8 mouse cellular contexts compared by ENCODE assay signal in the genomic region with DNA sequence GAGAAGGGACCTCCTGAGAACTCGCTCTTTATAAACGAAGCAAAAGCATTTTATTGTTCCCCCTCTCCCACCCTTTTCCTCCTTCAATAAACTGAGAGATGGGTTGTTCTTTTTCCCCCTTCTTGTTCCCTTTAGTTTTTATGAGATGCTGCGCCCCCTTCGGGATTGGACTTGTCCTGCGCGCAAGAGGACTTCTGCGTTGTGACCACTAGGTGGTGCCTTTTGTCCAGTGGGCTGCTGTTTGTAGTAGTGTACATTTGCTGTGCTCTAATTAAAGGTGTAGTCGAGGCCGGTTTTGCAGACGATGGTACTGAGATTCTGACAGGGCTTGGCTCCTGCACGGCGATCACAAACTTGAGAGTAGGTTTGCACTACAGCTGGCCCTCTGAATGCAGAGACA. TPM values are rescaled to one million over a fixed set of nuclear protein-coding genes. Genes with fewer than 3 reads are reported as not detected.
DNase-seq lines count a peak whose midpoint lies in the region; ATAC-seq and TF ChIP-seq lines count a peak whose summit lies in the region.

No protein-coding gene starts in this region.

- whole genome bisulfite sequencing in embryonic facial prominence, embryonic 12.5 days, result 11% methylated on average over 12 of the region's 12 CpGs
- WGBS in heart, embryonic 12.5 days, result 7% methylated on average over 12 of the region's 12 CpGs
- WGBS in kidney, embryonic 16.5 days, result 8% methylated on average over 12 of the region's 12 CpGs
- 4% methylated on average over 12 of the region's 12 CpGs for WGBS in liver, embryonic 13.5 days (ENCODE audit: insufficient replicate concordance)
- WGBS in neural tube, embryonic 14.5 days, result 8% methylated on average over 12 of the region's 12 CpGs

- no peaks in the 10 kb centered on the region for H3K27me3 ChIP-seq in C2C12 (ENCODE audit: control insufficient read depth, insufficient read depth, insufficient read length)
- no peaks in the 10 kb centered on the region for H3K27me3 ChIP-seq in embryonic facial prominence, embryonic 12.5 days
- no peaks in the 10 kb centered on the region for H3K27me3 ChIP-seq in heart, embryonic 12.5 days (replicated peaks)
- no peaks in the 10 kb centered on the region for H3K27me3 ChIP-seq in kidney, embryonic 16.5 days (ENCODE audit: insufficient read depth, low read length)
- H3K27me3 ChIP-seq in liver, embryonic 13.5 days, result no peaks in the 10 kb centered on the region
- H3K27me3 ChIP-seq in neural tube, embryonic 14.5 days (ENCODE audit: control insufficient read depth, insufficient read depth, low read length), result no peaks in the 10 kb centered on the region

- H3K79me3 ChIP-seq in C2C12 (ENCODE audit: low read depth), result peaks cover 18% of the 10 kb centered on the region

- DNase-seq in adrenal gland, adult 2 months, result peak; percentile 82
- peak; percentile 70 for DNase-seq in liver, embryonic 13.5 days
- peak; percentile 87 for DNase-seq in testis, postnatal 10 days (ENCODE audit: low spot score)

- peak overlapping the region; percentile 99 for H3K4me2 ChIP-seq in embryonic facial prominence, embryonic 12.5 days (replicated peaks)
- peak overlapping the region; percentile 99 for H3K4me2 ChIP-seq in heart, embryonic 12.5 days
- H3K4me2 ChIP-seq in kidney, embryonic 16.5 days (replicated peaks; ENCODE audit: low read depth, low read length), result peak overlapping the region; percentile 98
- peak overlapping the region; percentile 99 for H3K4me2 ChIP-seq in liver, embryonic 13.5 days
- peak overlapping the region; percentile 20; the same call in 1 of the 2 replicates for H3K4me2 ChIP-seq in neural tube, embryonic 14.5 days (ENCODE audit: low read depth, low read length)

- H3K79me2 ChIP-seq in C2C12 (ENCODE audit: control insufficient read depth, insufficient read depth), result peaks cover 33% of the 10 kb centered on the region

- TF ChIP-seq CTCF in C2C12 (IDR thresholded peaks at IDR 0.05; ENCODE audit: control insufficient read depth, insufficient read depth, insufficient read length), result peak; percentile 95

- no peak overlapping the region for H3K4me3 ChIP-seq in C2C12 (ENCODE audit: insufficient read depth, poor library complexity, severe bottlenecking)
- H3K4me3 ChIP-seq in embryonic facial prominence, embryonic 12.5 days, result 0 out of 2 replicates have a peak overlapping the region, but pooled peaks have one; percentile 3
- H3K4me3 ChIP-seq in heart, embryonic 12.5 days, result no peak overlapping the region
- peak overlapping the region; percentile 5; the same call in 1 of the 2 replicates for H3K4me3 ChIP-seq in kidney, embryonic 16.5 days (ENCODE audit: low read length)
- peak overlapping the region; percentile 84 for H3K4me3 ChIP-seq in liver, embryonic 13.5 days (replicated peaks)
- no peak overlapping the region for H3K4me3 ChIP-seq in neural tube, embryonic 14.5 days (ENCODE audit: low read depth, low read length)

- no peak overlapping the region for H3ac ChIP-seq in C2C12 (ENCODE audit: control insufficient read depth, insufficient read length, low read depth)

- peaks cover 40% of the 10 kb centered on the region for H3K4me1 ChIP-seq in embryonic facial prominence, embryonic 12.5 days
- peaks cover 39% of the 10 kb centered on the region for H3K4me1 ChIP-seq in heart, embryonic 12.5 days (replicated peaks)
- H3K4me1 ChIP-seq in kidney, embryonic 16.5 days (ENCODE audit: insufficient read depth, low read length), result peaks cover 46% of the 10 kb centered on the region
- H3K4me1 ChIP-seq in liver, embryonic 13.5 days (replicated peaks), result peaks cover 72% of the 10 kb centered on the region
- H3K4me1 ChIP-seq in neural tube, embryonic 14.5 days (ENCODE audit: control insufficient read depth, insufficient read depth, low read length), result peaks cover 24% of the 10 kb centered on the region

- H3K9ac ChIP-seq in embryonic facial prominence, embryonic 12.5 days, result no peak overlapping the region
- 0 out of 2 replicates have a peak overlapping the region, but pooled peaks have one; percentile 43 for H3K9ac ChIP-seq in heart, embryonic 12.5 days
- peak overlapping the region; percentile 28; the same call in 1 of the 2 replicates for H3K9ac ChIP-seq in kidney, embryonic 16.5 days (replicated peaks; ENCODE audit: low read length)
- 0 out of 2 replicates have a peak overlapping the region, but pooled peaks have one; percentile 9 for H3K9ac ChIP-seq in liver, embryonic 13.5 days
- no peak overlapping the region for H3K9ac ChIP-seq in neural tube, embryonic 14.5 days (replicated peaks; ENCODE audit: low read depth, low read length)

- no peak for ATAC-seq in embryonic facial prominence, embryonic 12.5 days (ENCODE audit: insufficient number of reproducible peaks, insufficient read depth, low FRiP score, low TSS enrichment)
- no peak for ATAC-seq in heart, embryonic 12.5 days (ENCODE audit: insufficient number of reproducible peaks, low FRiP score)
- no peak for ATAC-seq in kidney, embryonic 16.5 days (ENCODE audit: low FRiP score, low TSS enrichment)
- ATAC-seq in liver, embryonic 13.5 days (ENCODE audit: low read depth), result no peak
- ATAC-seq in neural tube, embryonic 14.5 days (ENCODE audit: low read depth), result no peak; the same call in 1 of the 2 replicates

- no peaks in the 10 kb centered on the region for H3K9me3 ChIP-seq in embryonic facial prominence, embryonic 12.5 days
- H3K9me3 ChIP-seq in heart, embryonic 12.5 days (replicated peaks), result no peaks in the 10 kb centered on the region
- H3K9me3 ChIP-seq in kidney, embryonic 16.5 days (ENCODE audit: low read length), result no peaks in the 10 kb centered on the region
- H3K9me3 ChIP-seq in liver, embryonic 13.5 days (replicated peaks), result no peaks in the 10 kb centered on the region
- no peaks in the 10 kb centered on the region for H3K9me3 ChIP-seq in neural tube, embryonic 14.5 days (ENCODE audit: control insufficient read depth, low read length)

- H3K36me3 ChIP-seq in C2C12 (ENCODE audit: control insufficient read depth, insufficient read depth), result peaks cover 4% of the 10 kb centered on the region
- peaks cover 31% of the 10 kb centered on the region for H3K36me3 ChIP-seq in embryonic facial prominence, embryonic 12.5 days
- H3K36me3 ChIP-seq in heart, embryonic 12.5 days, result peaks cover 20% of the 10 kb centered on the region
- H3K36me3 ChIP-seq in kidney, embryonic 16.5 days (ENCODE audit: insufficient read depth, low read length), result peaks cover 16% of the 10 kb centered on the region
- H3K36me3 ChIP-seq in liver, embryonic 13.5 days, result peaks cover 18% of the 10 kb centered on the region
- H3K36me3 ChIP-seq in neural tube, embryonic 14.5 days (ENCODE audit: control insufficient read depth, insufficient read depth, low read length), result peaks cover 11% of the 10 kb centered on the region

- no peak overlapping the region for H3K27ac ChIP-seq in embryonic facial prominence, embryonic 12.5 days
- no peak overlapping the region for H3K27ac ChIP-seq in heart, embryonic 12.5 days (ENCODE audit: poor library complexity, severe bottlenecking)
- H3K27ac ChIP-seq in kidney, embryonic 16.5 days (ENCODE audit: low read length), result peak overlapping the region; percentile 25; the same call in 1 of the 2 replicates
- peak overlapping the region; percentile 48; the same call in 1 of the 2 replicates for H3K27ac ChIP-seq in liver, embryonic 13.5 days
- H3K27ac ChIP-seq in neural tube, embryonic 14.5 days (ENCODE audit: low read depth, low read length), result no peak overlapping the region

RNA-seq across cellular contexts. Expression of gene Irf2bp1, which starts 2.6 kb away (rescaled TPM):
- 39.4 TPM for polyA plus RNA-seq in C2C12 (2012; fragmentation: generic; extraction: Trizol)
- total RNA-seq in adrenal gland, adult 2 months (2021), result 10 to 100 TPM; 36.8 to 44.3 TPM
- 74.8 and 78.3 TPM in 2 replicates for polyA plus RNA-seq in adrenal gland, adult 2 months (2012; rRNA removed)
- 47.1 and 48.6 TPM in 2 replicates for polyA plus RNA-seq in embryonic facial prominence, embryonic 12.5 days (2016; fragmentation: Nextera tagmentation; extraction: Ambion mirVana)
- 21.3 and 22.8 TPM in 2 replicates for polyA plus RNA-seq in heart, embryonic 12.5 days (2016; fragmentation: Nextera tagmentation; extraction: Ambion mirVana)
- 21.4 and 23.5 TPM in 2 replicates for polyA plus RNA-seq in kidney, embryonic 16.5 days (2015; fragmentation: Nextera tagmentation; extraction: Ambion mirVana)
- polyA plus RNA-seq in liver, embryonic 13.5 days (2015; fragmentation: Nextera tagmentation; extraction: Ambion mirVana), result 9.2 and 9.3 TPM in 2 replicates
- polyA plus RNA-seq in neural tube, embryonic 14.5 days (2014; fragmentation: Nextera tagmentation; extraction: Ambion mirVana), result 29.7 and 30.3 TPM in 2 replicates

RNA-seq across cellular contexts. Expression of gene Mypop, which starts 15.4 kb away (rescaled TPM):
- 17.8 TPM for polyA plus RNA-seq in C2C12 (2012; fragmentation: generic; extraction: Trizol)
- 10 to 100 TPM in 1 of 2 experiments, 1 to 10 TPM in 1; 8.9 to 16.8 TPM for total RNA-seq in adrenal gland, adult 2 months (2021)
- 36.5 and 39.8 TPM in 2 replicates for polyA plus RNA-seq in adrenal gland, adult 2 months (2012; rRNA removed)
- polyA plus RNA-seq in embryonic facial prominence, embryonic 12.5 days (2016; fragmentation: Nextera tagmentation; extraction: Ambion mirVana), result 7.7 and 9.8 TPM in 2 replicates
- 2.7 and 3.0 TPM in 2 replicates for polyA plus RNA-seq in heart, embryonic 12.5 days (2016; fragmentation: Nextera tagmentation; extraction: Ambion mirVana)
- 3.3 and 4.0 TPM in 2 replicates for polyA plus RNA-seq in kidney, embryonic 16.5 days (2015; fragmentation: Nextera tagmentation; extraction: Ambion mirVana)
- 0.37 and 0.82 TPM in 2 replicates for polyA plus RNA-seq in liver, embryonic 13.5 days (2015; fragmentation: Nextera tagmentation; extraction: Ambion mirVana)
- polyA plus RNA-seq in neural tube, embryonic 14.5 days (2014; fragmentation: Nextera tagmentation; extraction: Ambion mirVana), result 6.0 and 6.9 TPM in 2 replicates

RNA-seq across cellular contexts. Expression of gene Foxa3, which starts 16.9 kb away (rescaled TPM):
- 0.07 TPM for polyA plus RNA-seq in C2C12 (2012; fragmentation: generic; extraction: Trizol)
- not detected for total RNA-seq in adrenal gland, adult 2 months (2021)
- 0.08 and 0.24 TPM in 2 replicates for polyA plus RNA-seq in adrenal gland, adult 2 months (2012; rRNA removed)
- 0.13 and 0.18 TPM in 2 replicates for polyA plus RNA-seq in embryonic facial prominence, embryonic 12.5 days (2016; fragmentation: Nextera tagmentation; extraction: Ambion mirVana)
- polyA plus RNA-seq in heart, embryonic 12.5 days (2016; fragmentation: Nextera tagmentation; extraction: Ambion mirVana), result 0.37 TPM in 1 of 2 replicates, not detected in the other
- polyA plus RNA-seq in kidney, embryonic 16.5 days (2015; fragmentation: Nextera tagmentation; extraction: Ambion mirVana), result 0.35 and 0.75 TPM in 2 replicates
- 25.6 and 29.4 TPM in 2 replicates for polyA plus RNA-seq in liver, embryonic 13.5 days (2015; fragmentation: Nextera tagmentation; extraction: Ambion mirVana)
- polyA plus RNA-seq in neural tube, embryonic 14.5 days (2014; fragmentation: Nextera tagmentation; extraction: Ambion mirVana), result not detected in 2 replicates

RNA-seq across cellular contexts. Expression of gene Sympk, which starts 17.7 kb away (rescaled TPM):
- polyA plus RNA-seq in C2C12 (2012; fragmentation: generic; extraction: Trizol), result 84.8 TPM
- total RNA-seq in adrenal gland, adult 2 months (2021), result 100 to 1,000 TPM in 1 of 2 experiments, 10 to 100 TPM in 1; 94.4 to 103 TPM
- polyA plus RNA-seq in adrenal gland, adult 2 months (2012; rRNA removed), result 123 and 159 TPM in 2 replicates
- polyA plus RNA-seq in embryonic facial prominence, embryonic 12.5 days (2016; fragmentation: Nextera tagmentation; extraction: Ambion mirVana), result 51.8 and 56.5 TPM in 2 replicates
- polyA plus RNA-seq in heart, embryonic 12.5 days (2016; fragmentation: Nextera tagmentation; extraction: Ambion mirVana), result 33.2 TPM in 2 replicates
- 34.0 and 35.6 TPM in 2 replicates for polyA plus RNA-seq in kidney, embryonic 16.5 days (2015; fragmentation: Nextera tagmentation; extraction: Ambion mirVana)
- polyA plus RNA-seq in liver, embryonic 13.5 days (2015; fragmentation: Nextera tagmentation; extraction: Ambion mirVana), result 15.0 and 17.4 TPM in 2 replicates
- 16.8 and 16.9 TPM in 2 replicates for polyA plus RNA-seq in neural tube, embryonic 14.5 days (2014; fragmentation: Nextera tagmentation; extraction: Ambion mirVana)

RNA-seq across cellular contexts. Expression of gene Nanos2, which starts 19.3 kb away (rescaled TPM):
- polyA plus RNA-seq in C2C12 (2012; fragmentation: generic; extraction: Trizol), result not detected
- total RNA-seq in adrenal gland, adult 2 months (2021), result not detected
- polyA plus RNA-seq in adrenal gland, adult 2 months (2012; rRNA removed), result not detected in 2 replicates
- polyA plus RNA-seq in embryonic facial prominence, embryonic 12.5 days (2016; fragmentation: Nextera tagmentation; extraction: Ambion mirVana), result not detected in 2 replicates
- polyA plus RNA-seq in heart, embryonic 12.5 days (2016; fragmentation: Nextera tagmentation; extraction: Ambion mirVana), result not detected in 2 replicates
- not detected in 2 replicates for polyA plus RNA-seq in kidney, embryonic 16.5 days (2015; fragmentation: Nextera tagmentation; extraction: Ambion mirVana)
- not detected in 2 replicates for polyA plus RNA-seq in liver, embryonic 13.5 days (2015; fragmentation: Nextera tagmentation; extraction: Ambion mirVana)
- polyA plus RNA-seq in neural tube, embryonic 14.5 days (2014; fragmentation: Nextera tagmentation; extraction: Ambion mirVana), result 0.84 and 1.1 TPM in 2 replicates

Comparison
In these comparisons a context has a peak if more than half of its experiments do, and no peak if none do; other contexts are left out.
1. H3K4me3 ChIP-seq: peak in embryonic facial prominence, embryonic 12.5 days (single experiment), kidney, embryonic 16.5 days (single experiment) and liver, embryonic 13.5 days (single experiment); none in C2C12 (single experiment), heart, embryonic 12.5 days (single experiment) and neural tube, embryonic 14.5 days (single experiment).
2. H3K27ac ChIP-seq: peak in kidney, embryonic 16.5 days (single experiment) and liver, embryonic 13.5 days (single experiment); none in embryonic facial prominence, embryonic 12.5 days (single experiment), heart, embryonic 12.5 days (single experiment) and neural tube, embryonic 14.5 days (single experiment).
3. H3K4me2 ChIP-seq: peak in every context shown above with its lines; median percentile 99 in embryonic facial prominence, embryonic 12.5 days; 99 in heart, embryonic 12.5 days; 99 in liver, embryonic 13.5 days; 98 in kidney, embryonic 16.5 days; 20 in neural tube, embryonic 14.5 days.
4. H3K9ac ChIP-seq: peak in heart, embryonic 12.5 days (single experiment), kidney, embryonic 16.5 days (single experiment) and liver, embryonic 13.5 days (single experiment); none in embryonic facial prominence, embryonic 12.5 days (single experiment) and neural tube, embryonic 14.5 days (single experiment).
5. RNA of gene Foxa3, which starts 16.9 kb away (polyA plus RNA-seq): 25.6 to 29.4 TPM in liver, embryonic 13.5 days; 0.37 TPM in heart, embryonic 12.5 days, 0.35 to 0.75 TPM in kidney, embryonic 16.5 days, 0.08 to 0.24 TPM in adrenal gland, adult 2 months, 0.13 to 0.18 TPM in embryonic facial prominence, embryonic 12.5 days, 0.07 TPM in C2C12 (single experiment) and not detected in neural tube, embryonic 14.5 days; every median in the first group is over 10 times any median in the second.
6. Peak in every context shown above with its lines, with median percentiles within 50 percentile points of each other: DNase-seq.